Mouse (Mus musculus) midbrain, embryonic 10.5 days (tissue): ENCODE results near the gene Hoxd9. TPM values are rescaled to one million over a fixed set of nuclear protein-coding genes. Genes with fewer than 3 reads are reported as not detected.

Source experiments
- DNase-seq: peaks from one replicate; pipeline ENCODE4 v3.0.0-alpha.2; 2017; ENCODE audit warnings: low spot score
- H3K27ac ChIP-seq: fragments of 300-500 bp; sonication (generic); replicated peaks from 2 replicates; pipeline ENCODE4 v1.5.1; 2016; ENCODE audit warnings: mild to moderate bottlenecking
- H3K27me3 ChIP-seq: fragments of 300-500 bp; sonication (generic); 2 replicates; pipeline ENCODE4 v1.6.1; 2016; ENCODE audit warnings: low read depth, mild to moderate bottlenecking; ENCODE audit not compliant: poor library complexity, severe bottlenecking
- H3K36me3 ChIP-seq: fragments of 300-500 bp; sonication (generic); 2 replicates; pipeline ENCODE4 v1.6.1; 2016; ENCODE audit warnings: mild to moderate bottlenecking, moderate library complexity
- H3K4me1 ChIP-seq: fragments of 300-500 bp; sonication (generic); 2 replicates; pipeline ENCODE4 v1.6.1; 2016
- H3K4me3 ChIP-seq: fragments of 300-500 bp; sonication (generic); 2 replicates; pipeline ENCODE4 v1.5.1; 2016; ENCODE audit warnings: mild to moderate bottlenecking, moderate library complexity
- H3K9me3 ChIP-seq: fragments of 300-500 bp; sonication (generic); replicated peaks from 2 replicates; pipeline ENCODE4 v1.6.1; 2016; ENCODE audit warnings: mild to moderate bottlenecking
- WGBS: fragments of 180-500 bp; shearing (Covaris S2); methylation state at CpG from one replicate; pipeline ENCODE4 v1.1.7; 2016; 5-methylcytosine and 5-hydroxymethylcytosine counted together
- polyA plus RNA-seq: library from polyadenylated mRNA; unstranded; fragments of >200 nt; fragmentation: Nextera tagmentation; extraction: Ambion mirVana; gene quantifications from 2 replicates; pipeline ENCODE4 v1.2.1, GENCODE M21; 2016

The Hoxd9 gene
- polyA plus RNA-seq, 1 experiment from 2014 or later: not detected

- Histone ChIP-seq H3K36me3 (no peaks in the 10 kb centered on the region), H3K4me1 (peaks cover 25% of the 10 kb centered on the region), H3K27me3 (peaks cover 100% of the 10 kb centered on the region), H3K4me3 (no peak overlapping the region), H3K27ac (no peak overlapping the region), H3K9me3 (no peaks in the 10 kb centered on the region)
- DNase-seq: peak; percentile 58
- WGBS: 3% methylated on average over 30 of the region's 30 CpGs
Observed at GRCm38 (mm10) chr2:74660421-74661375, 36.8 kb upstream of the Hoxd9 start.

- Histone ChIP-seq H3K4me1 (peaks cover 19% of the 10 kb centered on the region), H3K4me3 (peak overlapping the region; percentile 29; the same call in 1 of the 2 replicates), H3K9me3 (no peaks in the 10 kb centered on the region), H3K27ac (no peak overlapping the region), H3K36me3 (no peaks in the 10 kb centered on the region), H3K27me3 (peaks cover 100% of the 10 kb centered on the region)
- under 1% methylated on average over 14 of the region's 14 CpGs for WGBS
- DNase-seq: peak; percentile 81
Observed at GRCm38 (mm10) chr2:74661685-74662084, 35.8 kb upstream of the Hoxd9 start.

GRCm38 (mm10) chr2:74663291-74663925, 34.1 kb upstream of the Hoxd9 start:
- H3K27ac ChIP-seq: no peak overlapping the region
- peak; percentile 74 for DNase-seq
- H3K4me3 ChIP-seq: no peak overlapping the region
- peaks cover 21% of the 10 kb centered on the region for H3K4me1 ChIP-seq
- no peaks in the 10 kb centered on the region for H3K36me3 ChIP-seq
- WGBS: 4% methylated on average over 18 of the region's 18 CpGs
- H3K9me3 ChIP-seq: no peaks in the 10 kb centered on the region
- peaks cover 100% of the 10 kb centered on the region for H3K27me3 ChIP-seq

GRCm38 (mm10) chr2:74666411-74666810, 31.1 kb upstream of the Hoxd9 start:
- Histone ChIP-seq H3K4me1 (peaks cover 17% of the 10 kb centered on the region), H3K9me3 (no peaks in the 10 kb centered on the region), H3K27me3 (peaks cover 100% of the 10 kb centered on the region), H3K27ac (no peak overlapping the region), H3K4me3 (no peak overlapping the region), H3K36me3 (no peaks in the 10 kb centered on the region)
- DNase-seq: peak; percentile 48
- 2% methylated on average over 7 of the region's 7 CpGs for WGBS

GRCm38 (mm10) chr2:74667191-74667841, 30.2 kb upstream of the Hoxd9 start:
- H3K36me3 ChIP-seq: no peaks in the 10 kb centered on the region
- DNase-seq: peak; percentile 64
- peak overlapping the region; percentile 51 for H3K4me3 ChIP-seq
- no peaks in the 10 kb centered on the region for H3K9me3 ChIP-seq
- H3K27ac ChIP-seq: no peak overlapping the region
- 1% methylated on average over 36 of the region's 36 CpGs for WGBS
- peaks cover 12% of the 10 kb centered on the region for H3K4me1 ChIP-seq
- peaks cover 100% of the 10 kb centered on the region for H3K27me3 ChIP-seq

GRCm38 (mm10) chr2:74667842-74668357, 29.6 kb upstream of the Hoxd9 start, which contains the start of gene Hoxd13:
Hoxd13 (plus strand) TSS chr2:74668310.
- no peak for DNase-seq
- Histone ChIP-seq H3K36me3 (no peaks in the 10 kb centered on the region), H3K27ac (no peak within 1 kb of the TSS), H3K4me1 (peaks cover 17% of the 10 kb centered on the region), H3K27me3 (peaks cover 100% of the 10 kb centered on the region), H3K9me3 (no peaks in the 10 kb centered on the region), H3K4me3 (peak within 1 kb of the TSS; percentile 51)
- under 1% methylated on average over 34 of the region's 51 CpGs for whole genome bisulfite sequencing

GRCm38 (mm10) chr2:74668370-74669229, 28.9 kb upstream of the Hoxd9 start:
- under 1% methylated on average over 73 of the region's 74 CpGs for whole genome bisulfite sequencing
- DNase-seq: peak; percentile 74

GRCm38 (mm10) chr2:74669230-74669578, 28.3 kb upstream of the Hoxd9 start:
- Histone ChIP-seq H3K27ac (no peak overlapping the region), H3K9me3 (no peaks in the 10 kb centered on the region), H3K4me1 (peaks cover 23% of the 10 kb centered on the region), H3K4me3 (no peak overlapping the region), H3K36me3 (no peaks in the 10 kb centered on the region), H3K27me3 (peaks cover 100% of the 10 kb centered on the region)
- DNase-seq: no peak
- WGBS: 0% methylated on average over 3 of the region's 3 CpGs

More at GRCm38 (mm10) chr2:74668370-74669229, 28.9 kb upstream of the Hoxd9 start:
- Histone ChIP-seq H3K36me3 (no peaks in the 10 kb centered on the region), H3K4me3 (peak overlapping the region; percentile 51), H3K9me3 (no peaks in the 10 kb centered on the region), H3K4me1 (peaks cover 19% of the 10 kb centered on the region), H3K27ac (no peak overlapping the region), H3K27me3 (peaks cover 100% of the 10 kb centered on the region)

GRCm38 (mm10) chr2:74669650-74670235, 27.8 kb upstream of the Hoxd9 start:
- peak; percentile 45 for DNase-seq
- Histone ChIP-seq H3K4me1 (peaks cover 23% of the 10 kb centered on the region), H3K27ac (no peak overlapping the region), H3K9me3 (no peaks in the 10 kb centered on the region), H3K4me3 (no peak overlapping the region), H3K36me3 (no peaks in the 10 kb centered on the region), H3K27me3 (peaks cover 100% of the 10 kb centered on the region)
- 3% methylated on average over 14 of the region's 14 CpGs for WGBS

GRCm38 (mm10) chr2:74670632-74671188, 26.8 kb upstream of the Hoxd9 start:
- Histone ChIP-seq H3K27me3 (peaks cover 100% of the 10 kb centered on the region), H3K27ac (no peak overlapping the region), H3K36me3 (no peaks in the 10 kb centered on the region), H3K4me1 (peaks cover 23% of the 10 kb centered on the region), H3K9me3 (no peaks in the 10 kb centered on the region), H3K4me3 (no peak overlapping the region)
- WGBS: 2% methylated on average over 3 of the region's 3 CpGs
- no peak for DNase-seq

- Histone ChIP-seq H3K4me3 (no peak overlapping the region), H3K27ac (no peak overlapping the region), H3K4me1 (peaks cover 23% of the 10 kb centered on the region), H3K27me3 (peaks cover 100% of the 10 kb centered on the region), H3K9me3 (no peaks in the 10 kb centered on the region), H3K36me3 (no peaks in the 10 kb centered on the region)
- WGBS: 2% methylated on average over 5 of the region's 5 CpGs
- DNase-seq: peak; percentile 34
Observed at GRCm38 (mm10) chr2:74671847-74672246, 25.7 kb upstream of the Hoxd9 start.
